Mouse (Mus musculus): Measurements from ENCODE around the gene Prpf6. TPM values are rescaled to one million over a fixed set of nuclear protein-coding genes. Genes with fewer than 3 reads are reported as not detected.
A peak's percentile ranks its signal among the peaks of the same experiment; 100 is the strongest.

Prpf6 gene
- total RNA-seq, 2 experiments from 2014 or later = 35.9 to 37.7 TPM

DNA sequence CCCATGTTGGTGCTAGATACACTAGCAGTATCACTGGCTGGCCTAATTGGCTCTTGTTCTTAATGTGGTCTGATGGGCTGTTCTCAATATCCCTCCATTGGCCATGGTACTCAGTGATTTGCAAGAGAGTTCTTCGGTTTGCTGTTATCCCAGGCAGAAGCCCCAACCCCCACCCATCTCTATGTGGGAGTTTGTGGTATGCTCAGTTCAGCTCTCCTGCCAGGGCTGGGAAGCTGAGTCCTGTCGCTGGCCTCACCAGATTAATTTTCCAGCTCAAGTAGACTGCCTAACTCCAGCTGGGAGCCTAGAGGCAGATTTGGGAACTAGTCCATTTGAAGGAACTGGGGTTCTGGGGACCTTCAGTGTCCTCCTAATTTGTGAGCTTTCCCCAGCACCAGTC is 65.8 kb downstream of the Prpf6 start:
- no peak for DNase-seq

DNA sequence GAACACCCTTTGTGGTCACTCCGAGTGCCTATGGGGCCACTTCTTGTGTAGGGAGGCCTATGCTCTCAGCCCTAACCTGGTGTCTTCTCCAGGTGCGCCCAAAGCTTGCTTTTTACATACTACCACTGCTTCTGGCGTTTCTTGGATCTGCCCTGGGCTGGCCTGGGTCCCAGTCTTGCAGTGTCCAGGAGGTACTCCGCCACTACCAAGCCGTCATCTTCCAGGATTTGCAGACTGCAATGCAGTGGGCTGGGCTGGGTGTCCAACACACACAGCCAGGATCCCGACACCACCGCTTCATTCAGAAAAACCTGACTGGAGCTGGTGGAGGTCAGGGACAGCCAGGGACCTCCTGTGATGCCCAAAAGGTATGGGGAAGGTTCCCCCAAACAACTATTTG is 66.9 kb downstream of the Prpf6 start:
- DNase-seq = no peak

DNA sequence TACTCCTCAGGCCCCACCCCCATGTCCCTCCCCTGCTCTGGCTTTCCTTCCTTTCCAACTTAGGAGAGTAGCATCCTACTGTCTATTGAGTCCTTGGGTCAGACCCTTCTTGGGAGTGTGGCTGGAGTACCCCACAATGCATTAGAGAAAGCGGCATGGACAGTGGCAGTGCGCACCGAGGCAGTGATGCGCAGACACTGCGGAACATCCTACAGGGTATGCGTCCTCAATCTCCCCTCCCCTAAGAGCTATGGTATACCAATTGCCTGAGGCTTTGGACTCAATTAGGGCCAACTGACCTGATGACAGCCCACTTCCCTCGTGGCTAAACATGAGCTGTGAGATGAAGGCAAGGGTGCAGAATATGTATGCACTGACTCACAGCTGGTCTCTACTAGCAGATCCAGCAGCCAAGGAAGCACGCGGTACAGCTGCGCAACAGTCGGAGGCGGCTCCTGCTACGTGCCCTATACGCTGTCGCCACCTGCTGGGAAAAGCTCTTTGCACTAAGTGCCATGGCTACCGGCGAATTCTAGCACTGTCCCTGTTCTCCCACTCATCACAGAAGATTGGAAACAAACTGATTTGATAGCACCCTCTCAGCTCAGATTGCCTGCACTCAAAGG is 67.4 kb downstream of the Prpf6 start:
- peak; percentile 76 to 77 for DNase-seq

DNA sequence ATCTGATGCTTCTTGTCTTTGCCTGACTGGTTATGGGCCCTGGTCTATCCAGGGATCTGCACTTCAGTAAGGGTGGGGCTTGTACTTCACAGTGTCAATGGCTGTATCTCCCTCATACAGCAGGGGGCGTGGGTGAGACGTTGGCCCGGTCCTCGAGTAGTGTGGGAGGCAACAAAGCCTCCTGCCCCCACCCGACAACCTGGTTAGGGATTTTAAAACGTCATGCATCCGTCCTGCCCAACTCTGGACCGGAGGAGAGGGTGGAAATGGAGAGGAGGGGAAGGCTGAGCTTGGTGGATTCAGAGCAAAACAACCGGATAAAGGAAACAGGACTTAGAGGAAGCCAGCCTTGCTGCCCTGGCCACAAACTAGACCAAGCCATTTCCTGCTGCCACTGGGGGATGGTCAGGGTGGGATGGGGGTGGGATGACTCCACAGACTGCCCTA is 68.0 kb downstream of the Prpf6 start:
- DNase-seq = peak; percentile 92 to 95

DNA sequence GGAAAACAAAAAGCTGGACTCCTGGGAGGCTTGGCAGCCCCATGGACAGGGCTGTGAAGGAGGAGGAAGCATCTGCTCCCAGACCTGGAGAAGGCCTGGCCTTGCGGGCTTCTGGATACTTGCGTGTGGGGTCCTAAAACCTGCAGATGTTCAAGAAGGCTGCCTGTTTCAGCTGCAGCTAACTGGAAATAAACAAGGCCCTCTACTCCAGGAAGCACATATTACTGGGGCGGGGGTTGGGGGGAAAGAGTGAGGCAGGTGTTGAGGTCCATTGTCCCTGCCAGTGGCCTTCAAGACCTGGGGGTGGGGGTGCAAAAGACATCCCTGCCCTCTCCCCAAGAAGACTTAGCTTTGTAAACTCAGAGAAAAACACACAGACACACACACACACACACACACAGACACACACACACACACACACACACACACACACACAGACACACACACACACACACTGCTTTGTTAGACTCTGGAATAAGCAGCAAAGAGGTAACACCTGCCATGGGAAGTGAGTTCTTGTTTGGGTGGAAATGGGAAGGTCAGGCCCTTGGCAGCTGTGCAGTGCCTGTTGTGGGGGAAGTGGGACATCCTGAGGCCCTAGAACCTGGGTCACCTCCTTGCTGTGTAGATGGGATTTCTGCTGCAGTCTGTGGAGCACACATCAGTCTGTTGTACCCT is 71.1 kb downstream of the Prpf6 start:
- peak in 1 of 2 experiments; percentile 81 for DNase-seq

DNA sequence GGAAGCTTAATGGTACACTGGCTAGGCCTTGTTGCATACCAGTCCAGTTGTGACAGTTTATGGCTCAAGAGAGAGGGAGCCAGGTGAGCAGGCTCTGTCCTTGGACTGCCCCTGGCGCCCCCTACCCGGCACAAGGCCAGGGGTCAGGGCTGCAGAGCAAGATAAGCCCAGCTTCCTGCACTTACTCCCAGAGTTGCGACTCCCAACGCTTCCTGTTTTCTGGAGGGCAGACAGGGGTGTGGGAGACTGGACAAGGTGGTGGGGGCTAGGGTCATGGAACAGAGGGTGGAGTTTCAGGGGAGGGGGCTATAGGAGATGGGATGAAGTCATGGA is 71.6 kb downstream of the Prpf6 start:
- DNase-seq = peak; percentile 80 to 90

DNA sequence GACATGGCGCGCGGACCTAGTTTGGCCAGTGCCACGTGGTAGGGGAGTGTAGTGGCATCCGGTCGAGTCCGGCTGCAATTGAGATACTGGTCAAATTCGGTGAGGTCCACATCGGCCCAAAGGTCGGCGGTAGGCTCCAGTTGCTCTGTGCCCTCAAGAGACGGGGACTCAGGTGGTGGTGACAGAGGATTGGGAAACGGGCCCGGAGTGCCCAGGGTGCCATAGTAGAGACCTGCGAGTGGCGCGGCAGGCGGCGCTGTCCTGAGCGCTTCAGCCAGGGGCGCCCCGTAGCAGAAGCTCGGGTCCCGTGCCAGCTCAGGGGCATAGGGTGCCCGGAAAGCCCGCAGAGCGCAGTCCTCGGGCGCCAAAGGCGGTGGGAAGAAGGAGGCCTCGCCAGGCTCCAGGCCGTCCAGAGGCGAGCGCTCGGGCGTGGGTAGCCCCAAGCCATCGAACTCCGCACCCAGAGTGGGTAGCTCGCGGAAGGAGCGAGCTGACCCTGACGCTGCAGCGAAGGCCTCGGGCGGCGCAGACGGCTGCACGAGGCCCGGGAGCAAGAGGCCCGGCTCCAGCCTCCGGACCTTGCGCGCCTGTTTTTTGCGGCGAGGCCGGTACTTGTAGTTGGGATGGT is 78.7 kb downstream of the Prpf6 start:
- peak; percentile 42 for DNase-seq

DNA sequence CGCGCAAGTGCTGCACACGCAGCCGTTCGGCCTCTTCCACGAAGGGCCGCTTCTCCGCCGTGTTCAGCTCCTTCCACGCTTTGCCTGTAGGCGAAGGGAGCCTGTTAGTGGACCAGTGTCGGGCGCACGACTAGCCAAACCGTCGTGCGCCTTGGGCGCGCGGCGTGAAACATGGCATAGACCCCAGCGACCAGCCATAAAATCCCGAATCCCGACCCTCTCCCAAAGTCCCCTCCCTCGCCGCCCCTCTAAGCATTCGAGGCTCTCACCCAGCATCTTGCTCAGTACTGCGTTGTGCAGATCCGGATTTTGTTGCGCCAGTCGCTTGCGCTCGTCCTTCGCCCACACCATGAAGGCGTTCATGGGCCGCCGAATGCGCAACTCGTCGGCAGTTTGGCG is 79.2 kb downstream of the Prpf6 start:
- DNase-seq = peak in 1 of 2 experiments; percentile 22

DNA sequence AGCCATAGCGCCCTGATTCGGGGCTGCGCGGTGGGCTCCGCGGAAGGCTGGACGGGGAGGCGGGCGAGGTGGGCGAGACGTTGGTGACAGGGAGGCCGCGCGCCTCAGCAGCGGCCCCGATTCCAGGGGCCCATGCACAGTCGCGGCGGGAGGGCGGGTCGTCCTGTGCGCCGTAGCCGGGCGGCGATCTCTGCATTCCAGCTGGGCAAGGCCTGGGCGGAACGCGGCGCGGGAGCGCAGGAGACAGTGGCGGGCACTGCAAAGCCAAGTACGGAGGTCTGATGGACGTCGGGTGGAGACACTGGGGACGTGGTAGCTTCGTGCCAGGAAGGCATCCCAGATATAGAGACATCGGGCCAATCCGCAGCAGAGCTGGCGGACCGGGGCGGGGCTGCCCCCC is 79.7 kb downstream of the Prpf6 start, which contains the start of gene Sox18:
Gene Sox18, minus strand, starts transcription at position 315 of the 400 bp plus-strand sequence.
- DNase-seq = peak; percentile 83 to 89

DNA sequence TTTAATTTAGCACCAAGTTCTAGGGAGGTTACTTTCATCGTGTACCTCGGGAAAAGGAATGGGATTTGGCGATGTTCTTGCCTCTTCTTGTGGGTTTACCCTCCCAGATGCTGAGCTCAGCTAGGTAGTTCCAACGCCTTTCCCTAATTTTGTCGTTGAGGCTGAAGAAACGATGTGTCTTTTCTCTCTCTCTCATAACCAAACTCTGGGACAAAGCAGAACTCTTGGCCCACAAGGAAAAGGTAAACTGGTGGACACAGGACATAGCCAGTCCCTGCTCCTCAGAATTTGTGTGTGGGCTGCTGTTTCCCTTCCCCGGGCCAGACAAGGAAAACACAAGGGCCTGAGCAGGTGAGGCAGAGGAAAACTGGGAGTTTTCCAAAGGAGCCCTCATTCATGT is 80.3 kb downstream of the Prpf6 start:
- no peak for DNase-seq

DNA sequence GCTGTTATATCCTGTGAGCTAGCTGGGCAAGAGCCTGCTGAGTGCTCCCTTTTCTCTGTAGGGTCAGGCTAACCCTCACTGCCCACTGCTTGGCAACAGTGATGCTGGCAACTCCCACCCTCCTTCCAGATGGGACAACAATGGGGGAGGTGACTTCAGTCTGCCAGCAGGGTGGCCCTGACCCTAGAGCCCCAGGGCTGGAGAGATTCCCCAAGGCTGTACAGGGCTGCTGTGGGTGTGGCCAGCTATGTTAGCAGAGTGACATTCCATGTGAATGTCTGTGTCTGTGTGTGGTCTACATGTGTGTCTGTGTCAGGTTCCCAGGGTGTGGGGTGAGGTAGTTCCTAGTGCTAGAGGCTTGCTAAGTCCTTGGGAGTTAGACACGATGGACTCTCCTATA is 81.8 kb downstream of the Prpf6 start:
- peak; percentile 23 to 36 for DNase-seq

DNA sequence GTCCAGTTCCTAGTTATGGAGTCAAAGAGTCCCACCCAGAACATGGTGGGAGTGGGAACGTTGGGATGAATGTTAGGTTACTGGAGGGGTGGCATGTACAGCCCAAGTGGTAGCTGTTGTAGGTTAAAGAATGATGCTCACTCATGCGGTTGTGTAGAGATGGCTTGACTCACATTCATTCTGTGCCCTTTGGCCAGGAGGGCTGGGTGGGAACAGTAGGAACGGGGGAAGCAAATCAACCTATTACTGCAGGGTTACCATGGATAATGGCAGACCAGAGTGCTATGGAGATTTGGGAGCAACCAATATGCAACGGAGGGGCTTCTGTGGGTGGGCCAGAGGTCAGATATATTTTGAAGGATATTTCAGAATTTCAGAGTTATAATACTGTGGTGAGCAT is 83.3 kb downstream of the Prpf6 start:
- no peak for DNase-seq

DNA sequence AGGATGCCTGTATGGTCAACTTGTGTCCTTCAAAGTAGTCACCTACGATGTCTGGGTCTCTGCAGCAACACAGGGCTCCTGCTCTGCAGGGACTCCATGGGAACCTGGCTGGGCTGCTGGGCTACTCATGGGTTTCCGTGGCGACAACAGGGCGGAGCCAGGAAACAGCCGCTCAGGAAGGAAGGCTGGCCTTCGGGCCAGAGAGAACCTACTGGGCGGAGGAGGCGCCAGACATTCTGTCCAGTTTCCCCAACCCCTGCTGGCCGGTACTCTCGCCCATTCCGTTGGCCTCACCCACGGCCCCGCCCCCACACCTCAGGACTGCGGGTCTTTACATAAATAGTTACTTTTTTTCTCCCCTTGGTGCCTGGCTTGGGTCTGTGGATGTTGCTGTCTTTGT is 83.8 kb downstream of the Prpf6 start:
- peak; percentile 83 to 94 for DNase-seq

DNA sequence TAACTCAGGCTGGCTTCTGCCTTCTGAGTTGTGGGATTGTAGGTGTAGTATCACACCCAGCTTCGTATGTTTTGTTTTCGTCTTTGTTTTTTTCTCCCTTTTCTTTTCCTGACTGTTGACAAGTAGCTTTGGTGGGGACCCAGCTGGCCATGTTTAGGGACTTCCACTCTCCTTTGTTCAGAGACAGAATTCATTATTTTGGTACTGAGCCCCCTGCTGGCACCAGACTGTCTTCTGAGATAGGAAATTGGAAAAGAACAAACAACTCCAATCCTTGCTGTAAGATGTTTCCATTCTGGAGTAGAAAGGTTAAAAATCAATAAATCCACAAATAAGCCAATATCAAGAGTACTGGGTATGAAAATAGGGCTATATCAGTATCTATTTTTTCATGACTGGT is 84.8 kb downstream of the Prpf6 start:
- DNase-seq = peak in 1 of 2 experiments; percentile 27

DNA sequence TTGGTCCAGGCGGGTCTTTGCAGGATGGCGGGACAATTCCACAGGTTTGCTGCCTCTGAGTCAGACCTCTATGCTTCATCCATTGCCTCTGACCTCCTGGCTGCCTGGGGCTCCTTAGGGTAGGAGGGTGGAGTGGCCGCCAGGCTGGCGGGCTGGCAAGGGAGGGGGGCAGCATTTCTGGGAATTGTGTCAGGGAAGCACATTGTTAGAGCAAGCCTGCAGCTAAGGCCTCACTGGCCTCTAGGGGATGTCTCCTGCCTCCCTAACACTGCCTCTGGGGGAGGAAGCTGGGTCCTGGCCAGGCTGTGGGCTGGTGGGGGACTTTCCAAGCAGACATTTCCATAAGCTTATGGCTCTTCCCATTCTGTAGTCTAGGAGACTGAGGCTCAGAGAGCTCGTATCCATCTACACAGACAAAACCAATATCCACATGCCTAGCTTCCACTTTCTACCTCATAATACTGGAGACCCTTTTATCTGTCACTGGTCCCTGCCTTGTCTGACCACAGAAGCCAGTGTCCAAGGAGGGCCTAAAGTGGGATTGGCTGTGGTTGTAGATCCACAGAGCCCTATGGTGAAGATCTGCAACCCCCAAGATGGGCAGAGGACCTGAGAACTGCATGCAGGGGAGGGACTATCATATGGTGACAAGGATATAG is 85.6 kb downstream of the Prpf6 start:
- peak; percentile 59 to 88 for DNase-seq

DNA sequence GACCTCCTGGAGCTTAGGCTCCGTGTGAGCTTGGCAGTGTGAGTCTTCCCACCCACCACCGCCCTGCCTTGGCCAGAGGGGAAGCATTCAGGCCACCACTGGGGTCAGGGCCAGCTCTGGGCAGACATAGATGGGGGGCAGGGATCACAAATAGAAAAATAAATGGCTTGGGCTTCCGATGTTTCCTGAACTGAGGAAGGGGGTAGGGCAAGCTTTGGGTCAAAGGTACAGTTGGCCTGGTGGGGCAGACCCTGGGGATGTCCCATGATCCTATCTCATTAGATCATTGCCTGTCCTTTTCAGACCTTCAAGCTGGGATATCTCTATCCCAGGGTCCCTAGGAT is 86.1 kb downstream of the Prpf6 start:
- peak; percentile 32 to 56 for DNase-seq

DNA sequence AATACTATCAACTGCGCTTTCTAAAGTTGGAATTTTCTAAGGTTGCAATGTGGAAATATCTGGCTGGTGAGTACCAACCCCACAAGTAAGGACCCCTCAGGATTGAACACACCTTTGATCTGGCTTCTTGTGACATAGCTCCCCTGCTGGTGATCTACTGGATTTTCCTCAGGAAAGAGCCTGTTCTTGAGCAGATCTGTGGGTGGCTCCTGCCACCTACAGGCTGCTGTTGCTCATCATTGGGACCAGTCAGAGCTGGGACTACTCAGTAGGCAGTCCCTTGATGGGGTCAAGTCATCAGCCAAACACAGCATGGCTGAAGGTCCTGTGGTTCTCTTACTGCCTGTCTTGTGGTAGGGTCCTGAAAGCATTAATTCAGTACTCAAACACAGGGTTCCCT is 87.1 kb downstream of the Prpf6 start:
- peak; percentile 81 to 88 for DNase-seq

DNA sequence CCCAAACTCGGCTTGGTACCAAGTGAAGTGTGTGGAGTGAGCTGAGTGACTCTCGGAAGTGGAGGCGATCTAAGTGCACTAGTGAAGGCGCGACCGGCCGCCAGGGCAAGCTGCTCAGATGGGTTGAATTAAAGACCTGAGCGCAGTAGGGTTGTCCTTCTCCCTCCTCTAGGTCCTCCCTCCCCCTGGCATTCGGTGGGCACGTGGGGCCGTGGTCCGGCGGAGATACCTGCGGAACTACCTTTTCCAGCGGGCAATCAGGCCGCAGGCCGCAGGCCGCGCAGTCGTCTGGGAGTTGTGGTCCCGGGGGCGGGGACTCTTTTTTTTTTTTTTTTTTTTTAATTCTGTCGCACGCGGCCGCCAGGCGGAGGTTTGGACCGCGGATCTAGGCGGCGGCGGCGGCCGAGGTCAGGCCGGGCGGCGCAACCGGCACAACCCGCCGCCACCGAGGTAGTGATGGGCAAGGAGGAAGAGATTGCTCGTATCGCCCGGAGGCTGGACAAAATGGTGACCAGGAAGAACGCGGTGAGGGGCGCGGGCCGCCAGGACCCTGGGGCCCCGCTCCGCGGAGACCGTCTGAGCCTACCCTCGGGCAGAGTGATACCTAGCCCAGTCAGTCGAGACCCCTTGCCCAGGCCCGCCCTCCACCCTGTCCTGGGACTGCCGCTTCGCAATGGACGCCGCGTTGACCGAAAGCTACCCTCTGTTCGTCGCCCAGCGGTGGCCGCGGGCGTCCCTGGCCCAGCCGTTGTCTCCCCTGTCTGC is 88.5 kb downstream of the Prpf6 start, which contains the start of gene Tcea2:
Gene Tcea2, plus strand, starts transcription at position 360 of the 765 bp plus-strand sequence.
- DNase-seq = peak; percentile 79 to 84

DNA sequence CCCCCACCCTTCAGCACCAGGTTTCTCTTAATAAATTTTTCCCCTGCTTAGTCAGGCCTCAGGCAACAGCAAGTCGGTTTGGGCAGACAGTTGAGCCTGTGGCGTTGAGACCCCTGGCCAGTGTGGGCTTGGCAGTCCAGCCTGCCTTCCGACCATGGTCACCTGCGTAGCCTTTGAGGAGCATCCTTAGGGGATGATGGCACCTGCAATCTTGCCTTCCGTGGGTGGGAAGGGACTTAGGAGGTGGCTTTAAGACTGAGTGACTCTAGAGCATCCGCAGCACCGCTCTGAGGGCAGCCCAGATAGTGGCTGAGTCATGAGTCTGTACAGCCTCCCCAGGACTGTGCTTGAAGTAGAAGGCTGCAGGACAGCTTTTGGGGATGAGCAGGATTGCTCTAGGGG is 89.0 kb downstream of the Prpf6 start:
- no peak for DNase-seq

DNA sequence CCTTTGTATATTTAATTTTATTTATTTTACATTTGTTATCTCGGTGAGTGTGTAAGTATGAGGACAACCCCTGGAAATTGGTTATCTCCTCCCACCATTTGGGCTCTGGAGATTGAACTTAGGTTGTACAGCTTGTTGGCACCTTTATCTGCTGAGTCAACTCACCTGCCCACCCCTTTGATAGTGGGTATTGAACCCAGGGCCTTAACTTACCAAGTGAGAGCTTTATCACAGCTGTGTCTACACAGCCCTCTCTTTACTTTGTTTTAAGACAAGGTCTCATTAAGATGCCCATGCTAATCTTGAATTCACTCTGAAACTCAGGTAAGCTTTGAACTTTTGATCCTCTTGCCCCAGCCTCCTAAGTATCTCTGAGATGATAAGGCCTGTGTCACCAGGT is 90.3 kb downstream of the Prpf6 start:
- DNase-seq = no peak

DNA sequence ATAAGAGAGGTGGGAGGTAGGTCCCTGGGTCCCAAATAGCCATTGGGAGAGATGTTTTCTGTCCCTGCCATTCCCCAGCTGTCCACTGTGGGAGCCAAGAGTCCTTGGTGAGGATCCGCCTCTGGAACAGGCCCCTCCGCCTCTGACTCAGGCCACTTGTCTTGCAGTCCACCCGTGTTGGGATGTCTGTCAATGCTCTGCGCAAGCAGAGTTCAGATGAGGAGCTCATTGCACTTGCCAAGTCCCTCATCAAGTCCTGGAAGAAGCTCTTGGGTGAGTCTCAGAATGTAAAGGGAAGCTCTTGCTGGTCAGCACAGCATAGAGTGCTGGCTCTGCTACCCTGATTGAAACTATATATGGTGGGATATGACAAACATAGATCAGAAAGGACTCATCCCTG is 91.7 kb downstream of the Prpf6 start:
- no peak for DNase-seq

DNA sequence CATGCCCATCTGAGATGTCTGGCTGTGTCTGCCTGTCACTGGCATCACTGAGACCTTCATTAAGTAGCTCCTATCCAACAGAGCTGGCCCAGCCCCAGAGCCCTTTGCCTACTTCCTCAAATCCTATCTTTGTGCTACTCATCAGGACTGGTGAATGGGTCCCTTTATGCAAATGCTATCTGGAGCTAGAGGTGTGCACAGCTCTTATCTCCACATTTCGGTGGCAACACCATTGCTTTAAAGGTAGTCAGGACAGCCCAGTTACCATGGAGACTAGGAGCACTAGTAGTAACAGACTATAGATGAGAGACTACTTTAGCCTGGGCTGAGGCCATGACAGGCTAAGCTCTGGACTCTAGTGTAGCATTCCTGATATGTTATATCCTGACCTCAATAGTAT is 93.0 kb downstream of the Prpf6 start:
- peak in 1 of 2 experiments; percentile 3 for DNase-seq

All from heart, adult 18-20 months (tissue).